Mouse (Mus musculus) embryo, embryonic 11.5 days (tissue): Measurements from ENCODE around the gene Col4a5.

ENCODE experiments used
- DNase-seq: peaks from one replicate; pipeline ENCODE4 v3.0.0-alpha.2; 2012; ENCODE audit warnings: low read depth, low spot score

The Col4a5 gene

DNA sequence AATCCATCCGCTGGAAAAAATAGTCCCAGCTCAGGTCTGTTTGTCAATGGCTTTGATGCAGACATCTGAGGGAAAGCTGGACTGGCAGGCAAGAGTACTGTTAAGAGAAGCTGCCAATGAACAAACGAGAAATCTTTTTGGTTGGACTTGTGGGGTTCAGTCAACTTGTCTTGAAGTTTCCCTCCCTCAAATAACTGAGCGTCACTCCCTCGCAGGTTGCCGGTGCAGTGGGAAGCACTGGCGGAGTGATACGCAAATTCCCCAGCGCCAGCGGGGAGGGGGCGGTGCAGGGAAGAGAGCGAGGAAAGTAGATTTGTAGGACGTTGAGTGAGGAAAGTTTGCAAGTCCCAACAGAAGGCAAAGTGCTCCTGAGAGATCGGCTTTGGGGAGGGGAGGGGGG is at the start of gene Col4a5:
Gene Col4a5, plus strand, starts transcription at position 276 of the 400 bp plus-strand sequence.
- peak; percentile 47 for DNase-seq

- no peak for DNase-seq
Observed at GRCm38 (mm10) chrX:141436780-141437179, 38.4 kb upstream of the Col4a5 start.

DNA sequence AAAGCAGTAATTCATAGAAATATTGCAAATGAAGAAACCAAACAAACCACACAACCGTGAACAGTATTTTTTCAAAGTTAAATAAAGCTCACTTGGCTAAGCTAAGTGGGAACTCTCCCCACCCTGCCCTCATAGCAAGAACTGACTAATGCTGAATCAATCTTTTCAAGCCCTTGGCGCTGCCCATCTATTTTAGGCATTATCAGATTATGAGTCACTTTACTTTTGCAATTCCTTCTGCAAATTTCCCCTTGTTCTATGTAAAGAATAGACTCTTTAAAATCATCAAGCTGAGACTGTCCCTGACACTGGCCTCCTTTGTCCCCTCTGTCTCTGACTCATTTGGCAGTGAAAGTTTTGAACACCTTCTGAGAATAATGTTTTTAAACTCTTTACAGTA is 35.8 kb upstream of the Col4a5 start:
- no peak for DNase-seq

- DNase-seq = no peak
Observed at GRCm38 (mm10) chrX:141447936-141448335, 27.2 kb upstream of the Col4a5 start.

DNA sequence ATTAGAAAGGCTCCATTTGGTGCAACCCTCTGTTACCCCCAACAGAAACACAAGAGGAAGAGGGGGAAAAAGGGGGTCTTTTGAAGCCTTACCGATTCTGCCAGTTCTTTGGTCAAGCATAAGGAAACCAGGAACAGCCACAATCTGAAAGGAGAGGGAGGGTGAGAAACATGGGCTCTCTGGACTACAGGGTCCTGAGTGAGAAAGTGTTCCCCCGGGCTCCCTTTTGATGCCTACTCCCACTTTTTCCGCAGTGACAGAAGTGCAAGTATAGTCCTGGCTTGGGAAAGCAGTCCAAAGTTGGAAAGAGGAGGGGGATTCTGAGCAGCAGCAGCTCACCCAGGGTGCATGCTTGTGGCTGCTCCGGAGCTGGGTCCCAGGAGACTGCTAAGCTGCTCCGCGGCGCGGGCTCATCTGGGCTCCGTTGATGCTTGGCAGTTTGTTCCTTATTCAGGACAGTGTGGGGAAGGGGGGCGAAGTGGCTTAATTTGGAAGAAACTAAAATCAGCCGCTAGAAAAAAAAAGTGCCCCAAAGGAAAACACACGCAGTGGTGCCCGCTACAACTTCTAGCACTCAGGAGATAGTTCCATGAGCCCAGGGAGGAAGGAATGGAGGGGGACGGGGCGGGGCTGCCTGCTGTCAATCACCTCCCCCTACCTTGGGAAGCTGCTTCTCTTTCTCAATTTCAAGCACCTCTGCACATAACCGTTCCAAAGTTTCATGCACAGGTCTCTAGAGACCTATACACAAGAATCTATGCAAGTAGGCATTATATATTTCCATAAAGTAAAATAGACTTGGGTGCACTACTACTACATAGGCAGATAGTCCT is 1.5 kb upstream of the Col4a5 start, which contains the start of gene Col4a6:
Gene Col4a6, minus strand, starts transcription at position 607 of the 833 bp plus-strand sequence.
- DNase-seq = no peak

DNA sequence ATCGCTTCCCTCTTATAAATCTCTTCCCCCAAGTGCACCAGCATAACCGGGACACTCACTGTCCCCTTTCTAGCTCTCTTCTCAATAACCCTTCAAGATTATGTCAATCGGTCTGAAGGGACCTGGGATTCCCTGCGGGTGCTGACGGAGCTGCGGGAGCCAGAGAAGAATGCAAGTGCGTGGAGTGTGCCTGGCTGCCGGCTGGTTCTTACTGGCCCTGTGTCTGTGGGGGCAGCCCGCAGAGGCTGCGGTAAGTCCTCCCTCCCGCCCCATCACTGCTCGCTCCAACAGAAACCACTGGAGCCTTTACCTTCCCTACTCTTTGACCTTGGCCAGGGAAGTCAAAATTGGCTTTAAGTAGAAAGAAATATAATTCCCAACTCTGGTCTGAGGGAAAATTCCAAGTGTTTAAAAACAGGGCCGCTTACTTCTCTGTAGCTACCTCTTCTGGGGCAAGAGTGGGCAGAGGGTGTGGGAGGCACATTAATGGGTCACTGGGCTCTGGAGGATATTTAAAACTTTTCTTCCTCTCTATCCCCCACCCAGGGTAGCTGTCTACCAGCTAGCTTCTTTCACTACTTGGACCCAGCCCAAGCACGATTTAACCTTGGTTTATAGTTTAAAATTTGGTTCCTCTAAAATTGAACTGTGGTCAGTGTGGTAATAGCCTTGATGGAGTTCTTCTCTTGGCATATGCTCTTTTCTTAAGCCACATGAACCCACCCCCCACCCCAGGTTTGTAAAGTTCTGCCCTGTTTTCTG is 562 bp downstream of the Col4a5 start:
- no peak for DNase-seq

DNA sequence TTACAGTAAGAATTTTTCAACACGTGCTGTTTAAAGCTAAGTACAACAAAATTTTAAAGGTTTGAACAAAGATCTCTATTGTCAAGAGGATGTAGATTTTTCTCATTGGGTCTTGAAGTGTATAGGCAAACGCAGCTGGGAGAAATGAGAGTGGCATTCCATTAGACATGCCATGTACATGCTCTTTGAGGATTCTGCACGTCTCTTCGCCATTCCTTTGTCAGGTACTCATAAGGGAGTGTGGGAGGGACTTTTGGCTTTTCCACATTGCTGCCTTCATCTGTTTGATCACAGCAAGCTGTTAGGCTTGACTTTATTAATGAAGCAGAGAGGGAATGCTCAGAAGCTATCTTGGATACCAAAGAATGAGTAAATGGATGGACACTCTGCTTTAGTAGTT is 19.4 kb downstream of the Col4a5 start:
- no peak for DNase-seq

GRCm38 (mm10) chrX:141503125-141503524 is 27.9 kb downstream of the Col4a5 start:
- DNase-seq = no peak

- no peak for DNase-seq
Observed at GRCm38 (mm10) chrX:141533447-141533846, 58.3 kb downstream of the Col4a5 start.

DNA sequence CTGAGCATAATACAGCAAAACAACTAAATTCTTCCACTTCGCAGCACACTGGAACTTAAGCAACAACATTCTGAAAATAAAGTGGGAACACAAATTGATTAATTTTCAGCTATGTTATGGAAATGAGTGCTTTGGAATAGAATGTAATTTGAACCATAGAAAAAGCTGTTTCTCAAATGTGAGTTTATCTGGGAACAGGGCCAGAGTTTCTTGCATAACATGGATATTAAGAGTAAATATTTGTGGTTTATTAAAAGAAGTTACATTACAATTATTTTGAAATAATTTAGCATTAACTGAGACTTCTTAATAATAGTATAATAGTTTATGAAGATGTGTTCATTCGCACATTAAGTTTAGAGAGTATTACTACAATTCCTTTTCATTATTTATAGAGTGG is 72.3 kb downstream of the Col4a5 start:
- DNase-seq = no peak

- peak; percentile 5 for DNase-seq
Observed at GRCm38 (mm10) chrX:141590242-141590641, 115.1 kb downstream of the Col4a5 start.

GRCm38 (mm10) chrX:141721725-141722124 is 246.5 kb downstream of the Col4a5 start:
- no peak for DNase-seq

DNA sequence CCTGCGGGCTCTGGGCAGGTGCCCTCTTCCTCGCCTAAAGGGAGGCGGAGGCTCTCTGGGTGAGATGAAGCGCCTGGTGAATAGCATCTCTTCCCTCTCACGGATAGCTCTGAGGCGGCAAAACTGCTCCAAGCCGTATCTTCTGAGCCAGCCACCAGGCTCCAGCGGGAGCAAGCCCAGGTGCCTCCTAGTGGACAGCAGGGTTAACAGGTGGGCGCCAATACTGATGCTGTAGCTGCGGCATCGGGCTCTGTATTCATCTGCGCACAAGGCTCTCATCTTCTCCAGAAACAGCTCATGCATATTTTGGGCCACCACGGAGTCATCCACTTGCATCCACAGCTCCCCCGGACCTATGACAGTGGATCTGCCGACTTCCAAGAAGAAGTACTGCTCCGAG is 248.8 kb downstream of the Col4a5 start:
- DNase-seq = no peak

GRCm38 (mm10) chrX:141724391-141724891 is 249.3 kb downstream of the Col4a5 start:
- DNase-seq = no peak

DNA sequence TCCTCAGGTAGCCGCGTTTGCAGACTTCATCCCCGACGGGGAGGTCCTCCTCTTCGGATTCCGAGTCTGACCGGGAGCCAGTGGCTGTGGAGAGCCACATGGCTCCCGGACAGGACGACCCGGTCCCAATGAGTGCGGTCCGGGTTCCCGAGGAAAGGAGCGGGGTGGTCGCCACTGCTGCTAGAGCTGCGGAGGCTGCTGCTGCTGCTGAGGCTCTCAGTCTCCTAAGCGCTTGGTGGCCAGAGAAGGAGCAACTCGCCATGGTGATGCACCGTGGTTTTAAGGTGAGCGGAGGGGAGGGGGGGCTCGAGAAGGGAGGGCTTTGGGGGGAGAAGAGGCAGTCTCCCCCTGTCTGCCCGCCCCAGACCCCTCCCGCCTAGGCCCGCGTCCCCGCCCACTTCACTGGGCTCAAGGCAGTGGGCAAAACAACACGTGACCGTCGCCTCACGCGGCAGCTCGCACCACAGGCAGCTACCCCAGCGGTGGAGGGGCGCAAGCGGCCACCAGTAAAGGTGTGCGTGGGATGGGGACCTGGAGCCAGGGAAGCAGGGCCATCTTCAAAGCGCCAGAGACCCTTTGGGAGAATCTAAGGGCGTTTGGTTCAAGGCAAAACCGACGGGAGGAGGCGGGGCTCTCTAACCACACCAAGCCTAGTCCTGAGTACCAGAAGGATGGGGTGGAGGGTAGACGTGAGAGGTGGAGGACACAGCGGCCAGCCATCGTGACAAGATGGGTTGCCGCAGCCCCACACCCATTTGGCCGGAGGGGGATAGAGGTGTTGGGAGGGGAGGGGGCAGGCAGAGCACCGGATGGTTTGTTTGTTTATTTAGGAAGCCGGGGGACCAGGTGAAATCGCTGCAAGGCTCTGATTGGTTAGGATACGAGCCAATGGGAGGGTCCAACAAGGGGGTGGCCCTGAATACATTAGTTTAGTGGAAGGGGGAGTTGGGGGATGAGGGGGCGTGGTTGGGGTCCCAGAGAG is 250.0 kb downstream of the Col4a5 start, which contains the start of gene Irs4:
Gene Irs4, minus strand, starts transcription at position 327 of the 982 bp plus-strand sequence.
- no peak for DNase-seq

GRCm38 (mm10) chrX:141729570-141729969 is 254.4 kb downstream of the Col4a5 start:
- DNase-seq = no peak
